Mouse (Mus musculus) testis, adult 2 months (tissue): Measurements from ENCODE around the gene Dstn. TPM values are rescaled to one million over a fixed set of nuclear protein-coding genes. Genes with fewer than 3 reads are reported as not detected.
A peak's percentile ranks its signal among the peaks of the same experiment; 100 is the strongest.

ENCODE experiments used
- H3K27ac ChIP-seq: fragments of 200-500 bp; 2 replicates; pipeline ENCODE4 v1.5.1; 2012; ENCODE audit warnings: low read depth, low read length; ENCODE audit not compliant: control insufficient read depth, insufficient read depth
- H3K27me3 ChIP-seq: fragments of 200-500 bp; 2 replicates; pipeline ENCODE4 v1.6.1; 2012; ENCODE audit warnings: mild to moderate bottlenecking, low read length, moderate library complexity; ENCODE audit not compliant: control insufficient read depth, insufficient read depth
- H3K36me3 ChIP-seq: fragments of 200-500 bp; 2 replicates; pipeline ENCODE4 v1.6.1; 2012; ENCODE audit warnings: mild to moderate bottlenecking, low read length; ENCODE audit not compliant: control insufficient read depth, insufficient read depth
- H3K4me1 ChIP-seq: fragments of 200-500 bp; 2 replicates; pipeline ENCODE4 v1.6.1; 2012; ENCODE audit warnings: low read length; ENCODE audit not compliant: control insufficient read depth, insufficient read depth
- H3K4me3 ChIP-seq: fragments of 200-500 bp; 2 replicates; pipeline ENCODE4 v1.5.1; 2012; ENCODE audit warnings: low read depth, mild to moderate bottlenecking, low read length, moderate library complexity, mixed read lengths; ENCODE audit not compliant: control insufficient read depth
- CTCF ChIP-seq: fragments of 200-500 bp; IDR thresholded peaks from 2 replicates; pipeline ENCODE4 v1.5.1; 2012; ENCODE audit warnings: low read depth, mild to moderate bottlenecking, inconsistent platforms, low read length, moderate library complexity; ENCODE audit not compliant: control insufficient read depth, insufficient read depth, insufficient replicate concordance
- POLR2A ChIP-seq: fragments of 200-500 bp; IDR thresholded peaks from 2 replicates; pipeline ENCODE4 v1.6.1; 2012; ENCODE audit warnings: low read depth, mild to moderate bottlenecking, inconsistent platforms, low read length, moderate library complexity; ENCODE audit not compliant: control insufficient read depth
- polyA plus RNA-seq: library from polyadenylated mRNA; depleted of rRNA; stranded (reverse); fragments of >200 nt; gene quantifications from 2 replicates; pipeline ENCODE4 v1.2.3, GENCODE M21; 2012

Dstn gene
- polyA plus RNA-seq, 1 experiment = 11.8 TPM

- H3K4me3 ChIP-seq = no peak overlapping the region
- TF ChIP-seq CTCF (no peak), POLR2A (no peak)
- no peak overlapping the region for H3K27ac ChIP-seq
- H3K36me3 ChIP-seq = no peaks in the 10 kb centered on the region
- no peaks in the 10 kb centered on the region for H3K27me3 ChIP-seq
- peaks cover 4% of the 10 kb centered on the region; the same call in 1 of the 2 replicates for H3K4me1 ChIP-seq
Observed at GRCm38 (mm10) chr2:143882606-143883288, 32.4 kb upstream of the Dstn start.

GRCm38 (mm10) chr2:143889131-143889859 lies 25.8 kb upstream of the Dstn start:
- H3K27ac ChIP-seq = no peak overlapping the region
- H3K4me1 ChIP-seq = peaks cover 3% of the 10 kb centered on the region
- H3K4me3 ChIP-seq = 0 out of 2 replicates have a peak overlapping the region, but pooled peaks have one; percentile 29

GRCm38 (mm10) chr2:143889860-143890433 lies 25.2 kb upstream of the Dstn start:
- Histone ChIP-seq H3K4me1 (peaks cover 3% of the 10 kb centered on the region), H3K27me3 (no peaks in the 10 kb centered on the region), H3K4me3 (0 out of 2 replicates have a peak overlapping the region, but pooled peaks have one; percentile 29), H3K36me3 (no peaks in the 10 kb centered on the region), H3K27ac (no peak overlapping the region)
- TF ChIP-seq POLR2A = no peak
- TF ChIP-seq CTCF = no peak

More at GRCm38 (mm10) chr2:143889131-143889859, 25.8 kb upstream of the Dstn start:
- Histone ChIP-seq H3K36me3 (no peaks in the 10 kb centered on the region), H3K27me3 (no peaks in the 10 kb centered on the region)
- no peak for TF ChIP-seq CTCF
- TF ChIP-seq POLR2A = no peak

GRCm38 (mm10) chr2:143891302-143892048 lies 23.6 kb upstream of the Dstn start:
- Histone ChIP-seq H3K4me3 (no peak overlapping the region), H3K27ac (no peak overlapping the region), H3K4me1 (peaks cover 3% of the 10 kb centered on the region), H3K36me3 (no peaks in the 10 kb centered on the region), H3K27me3 (no peaks in the 10 kb centered on the region)
- TF ChIP-seq CTCF = no peak
- no peak for TF ChIP-seq POLR2A

GRCm38 (mm10) chr2:143899470-143900220 lies 15.5 kb upstream of the Dstn start:
- TF ChIP-seq CTCF (no peak), POLR2A (no peak)
- Histone ChIP-seq H3K4me3 (no peak overlapping the region), H3K27me3 (no peaks in the 10 kb centered on the region), H3K36me3 (no peaks in the 10 kb centered on the region), H3K4me1 (no peaks in the 10 kb centered on the region), H3K27ac (no peak overlapping the region)

GRCm38 (mm10) chr2:143900821-143901351 lies 14.2 kb upstream of the Dstn start:
- Histone ChIP-seq H3K4me1 (no peaks in the 10 kb centered on the region), H3K4me3 (no peak overlapping the region), H3K27ac (no peak overlapping the region), H3K27me3 (no peaks in the 10 kb centered on the region), H3K36me3 (no peaks in the 10 kb centered on the region)
- TF ChIP-seq POLR2A (no peak), CTCF (no peak)
